Mouse (Mus musculus) forebrain, embryonic 11.5 days (tissue): Measurements from ENCODE around the gene Tnfsf13b. TPM values are rescaled to one million over a fixed set of nuclear protein-coding genes. Genes with fewer than 3 reads are reported as not detected.
A peak's percentile ranks its signal among the peaks of the same experiment; 100 is the strongest.

ENCODE experiments used
- ATAC-seq: fragments of 200-750 bp; cut with Nextera tagmentation; replicated peaks from 2 replicates; pipeline ENCODE4 v1.8.0; 2017; ENCODE audit warnings: moderate TSS enrichment; ENCODE audit not compliant: low FRiP score
- DNase-seq: peaks from one replicate; pipeline ENCODE4 v3.0.0-alpha.2; 2017; ENCODE audit warnings: low spot score
- H3K27ac ChIP-seq: fragments of 300-500 bp; sonication (generic); 2 replicates; pipeline ENCODE4 v1.5.1; 2014; ENCODE audit warnings: low read depth, low read length
- H3K27me3 ChIP-seq: fragments of 300-500 bp; sonication (generic); 2 replicates; pipeline ENCODE4 v1.6.1; 2014; ENCODE audit warnings: mild to moderate bottlenecking, low read length, mixed read lengths; ENCODE audit not compliant: control insufficient read depth, insufficient read depth
- H3K36me3 ChIP-seq: fragments of 300-500 bp; sonication (generic); 2 replicates; pipeline ENCODE4 v1.6.1; 2014; ENCODE audit warnings: mild to moderate bottlenecking, low read length, moderate library complexity, mixed read lengths; ENCODE audit not compliant: control insufficient read depth, insufficient read depth
- H3K4me1 ChIP-seq: fragments of 300-500 bp; sonication (generic); replicated peaks from 2 replicates; pipeline ENCODE4 v1.6.1; 2014; ENCODE audit warnings: low read length, mixed read lengths; ENCODE audit not compliant: control insufficient read depth, insufficient read depth
- H3K4me2 ChIP-seq: fragments of 300-500 bp; sonication (generic); 2 replicates; pipeline ENCODE4 v1.6.1; 2014; ENCODE audit warnings: low read depth, mild to moderate bottlenecking, low read length, moderate library complexity, mixed read lengths; ENCODE audit not compliant: severe bottlenecking
- H3K4me3 ChIP-seq: fragments of 300-500 bp; sonication (generic); 2 replicates; pipeline ENCODE4 v1.5.1; 2014; ENCODE audit warnings: low read depth, low read length
- H3K9ac ChIP-seq: fragments of 300-500 bp; sonication (generic); 2 replicates; pipeline ENCODE4 v1.6.1; 2014; ENCODE audit warnings: low read length
- H3K9me3 ChIP-seq: fragments of 300-500 bp; sonication (generic); 2 replicates; pipeline ENCODE4 v1.6.1; 2016; ENCODE audit warnings: low read length, mixed read lengths; ENCODE audit not compliant: control insufficient read depth
- WGBS: fragments of 180-500 bp; shearing (Covaris S2); extraction: QIAGEN DNeasy Blood & Tissue Kit; methylation state at CpG from one replicate; pipeline ENCODE4 v1.1.7; 2014; 5-methylcytosine and 5-hydroxymethylcytosine counted together
- polyA plus RNA-seq: library from polyadenylated mRNA; unstranded; fragments of >200 nt; fragmentation: Nextera tagmentation; extraction: Ambion mirVana; gene quantifications from 2 replicates; pipeline ENCODE4 v1.2.1, GENCODE M21; 2014

The Tnfsf13b gene
- polyA plus RNA-seq, 1 experiment from 2014 or later = 0.37 TPM

DNA sequence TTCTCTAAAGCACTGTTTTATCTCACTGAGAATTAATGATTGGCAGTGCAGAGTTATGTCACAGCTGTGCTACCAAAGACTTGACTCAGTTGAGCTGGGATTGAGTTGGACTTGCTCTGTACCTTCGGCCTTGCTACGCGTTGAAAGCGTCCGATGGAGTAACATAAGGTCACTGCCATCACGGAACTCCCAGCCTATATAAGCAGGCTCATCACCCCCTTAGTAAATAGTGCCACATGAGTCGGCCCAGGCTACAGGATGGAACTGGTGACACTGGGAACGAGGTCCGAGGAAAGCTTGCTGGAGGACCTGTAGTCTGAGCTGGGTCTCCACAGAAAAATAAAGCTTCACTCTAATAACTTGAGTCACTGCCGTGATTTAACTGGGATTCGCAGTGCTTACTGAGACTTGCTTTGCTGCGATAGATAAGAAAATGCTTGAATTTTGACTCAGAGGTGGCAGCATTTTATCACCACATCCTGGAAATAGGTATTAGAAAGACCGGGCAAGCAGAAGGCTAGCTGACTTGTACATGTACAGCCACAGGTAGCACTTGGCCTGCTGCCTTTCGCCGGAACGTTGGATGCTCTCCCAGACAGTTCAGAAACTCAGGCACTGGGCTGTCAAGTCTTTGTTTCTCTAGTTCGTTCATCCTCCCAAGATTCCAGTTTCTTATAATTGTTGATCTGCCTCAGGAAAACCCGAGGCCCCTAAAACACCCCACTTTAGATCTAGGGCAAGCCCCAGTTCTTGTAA is 27.6 kb upstream of the Tnfsf13b start:
- no peaks in the 10 kb centered on the region for H3K27me3 ChIP-seq
- no peaks in the 10 kb centered on the region for H3K9me3 ChIP-seq
- H3K36me3 ChIP-seq = no peaks in the 10 kb centered on the region
- no peak for ATAC-seq
- peaks cover 11% of the 10 kb centered on the region; the same call in 1 of the 2 replicates for H3K4me1 ChIP-seq
- peak overlapping the region; percentile 76 for H3K4me2 ChIP-seq
- DNase-seq = no peak
- H3K27ac ChIP-seq = no peak overlapping the region
- H3K9ac ChIP-seq = peak overlapping the region; percentile 89
- 65% methylated on average over 18 of the region's 18 CpGs for WGBS
- H3K4me3 ChIP-seq = peak overlapping the region; percentile 89

GRCm38 (mm10) chr8:9979746-9980145 is 26.5 kb upstream of the Tnfsf13b start:
- no peak for DNase-seq
- Histone ChIP-seq H3K9ac (no peak overlapping the region), H3K4me3 (no peak overlapping the region), H3K4me1 (peaks cover 11% of the 10 kb centered on the region; the same call in 1 of the 2 replicates), H3K27ac (no peak overlapping the region), H3K9me3 (no peaks in the 10 kb centered on the region), H3K4me2 (no peak overlapping the region), H3K36me3 (no peaks in the 10 kb centered on the region), H3K27me3 (no peaks in the 10 kb centered on the region)
- no peak for ATAC-seq
- 85% methylated on average over 1 of the region's 1 CpGs for WGBS

GRCm38 (mm10) chr8:9980188-9980587 is 26.1 kb upstream of the Tnfsf13b start:
- Histone ChIP-seq H3K36me3 (no peaks in the 10 kb centered on the region), H3K27ac (no peak overlapping the region), H3K4me2 (no peak overlapping the region), H3K9me3 (no peaks in the 10 kb centered on the region), H3K27me3 (no peaks in the 10 kb centered on the region), H3K4me3 (no peak overlapping the region), H3K4me1 (peaks cover 11% of the 10 kb centered on the region; the same call in 1 of the 2 replicates), H3K9ac (no peak overlapping the region)
- DNase-seq (no peak), ATAC-seq (no peak)

DNA sequence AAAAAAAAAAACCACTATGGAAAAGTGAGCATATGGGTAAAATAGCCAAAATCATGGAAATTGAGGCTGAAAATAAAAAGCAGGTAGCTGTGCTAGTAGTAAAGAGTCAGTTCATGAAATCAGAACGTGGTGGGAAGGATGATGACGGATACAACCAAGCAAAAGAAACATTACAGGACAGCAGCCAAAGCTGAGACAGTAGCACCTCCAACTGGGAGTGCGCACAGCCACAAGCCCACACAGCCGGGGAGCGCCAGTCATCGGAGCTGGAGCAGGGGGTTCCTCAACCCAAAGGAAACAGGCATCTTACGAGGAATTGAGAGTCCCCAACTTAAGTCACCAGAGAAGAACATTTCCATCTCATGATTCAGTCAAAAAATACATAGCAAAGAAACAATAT is 2.2 kb upstream of the Tnfsf13b start:
- Histone ChIP-seq H3K4me3 (no peak overlapping the region), H3K36me3 (no peaks in the 10 kb centered on the region), H3K9ac (no peak overlapping the region), H3K27me3 (no peaks in the 10 kb centered on the region; the same call in 1 of the 2 replicates), H3K4me2 (no peak overlapping the region), H3K9me3 (no peaks in the 10 kb centered on the region), H3K27ac (no peak overlapping the region), H3K4me1 (peaks cover 7% of the 10 kb centered on the region; the same call in 1 of the 2 replicates)
- ATAC-seq = no peak
- WGBS = 80% methylated on average over 7 of the region's 7 CpGs
- DNase-seq = no peak

DNA sequence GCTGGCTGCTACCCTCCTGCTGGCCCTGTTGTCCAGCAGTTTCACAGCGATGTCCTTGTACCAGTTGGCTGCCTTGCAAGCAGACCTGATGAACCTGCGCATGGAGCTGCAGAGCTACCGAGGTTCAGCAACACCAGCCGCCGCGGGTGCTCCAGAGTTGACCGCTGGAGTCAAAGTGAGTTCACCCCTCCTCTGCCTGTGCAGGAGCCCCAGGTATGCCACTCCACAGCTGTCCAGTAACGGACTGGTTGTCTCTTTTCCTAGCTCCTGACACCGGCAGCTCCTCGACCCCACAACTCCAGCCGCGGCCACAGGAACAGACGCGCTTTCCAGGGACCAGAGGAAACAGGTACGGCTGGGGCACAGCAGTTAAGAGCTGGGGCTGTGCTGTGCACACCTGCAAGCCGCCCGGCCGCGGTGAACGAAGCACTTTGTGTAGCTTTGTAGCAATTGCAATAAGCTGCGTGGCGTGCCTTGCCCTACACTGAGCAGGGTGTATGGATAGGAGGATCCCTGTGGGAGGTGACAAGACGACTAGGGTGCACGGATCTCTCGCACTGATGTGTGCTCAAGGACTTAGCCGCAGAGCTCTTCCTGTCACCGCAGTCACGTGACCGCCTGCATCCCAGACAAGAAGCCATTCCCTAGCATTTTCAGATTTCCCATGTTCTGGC is 856 bp downstream of the Tnfsf13b start:
- 4% methylated on average over 29 of the region's 29 CpGs for WGBS
- ATAC-seq = peak; percentile 61; the same call in 1 of the 2 replicates
- no peak overlapping the region for H3K27ac ChIP-seq

DNA sequence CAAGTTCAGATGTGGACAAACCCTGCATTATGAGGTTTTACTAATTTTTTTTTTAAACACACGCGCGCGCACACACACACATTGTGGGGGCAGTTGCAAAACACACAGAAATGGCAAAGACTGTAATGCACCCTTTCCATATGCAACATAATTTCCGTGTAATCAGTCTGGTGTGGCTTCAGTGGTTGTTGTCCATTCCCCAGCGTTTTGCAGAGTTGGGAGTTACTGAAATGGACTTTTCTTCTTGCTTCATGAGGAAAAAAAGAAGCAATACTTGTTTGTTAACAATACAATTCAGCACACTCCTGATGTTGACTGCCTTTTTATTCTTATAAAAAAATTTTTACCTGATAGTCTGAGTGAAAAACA is 1.4 kb downstream of the Tnfsf13b start:
- DNase-seq = no peak
- Histone ChIP-seq H3K9ac (peak overlapping the region; percentile 57; the same call in 1 of the 2 replicates), H3K4me2 (peak overlapping the region; percentile 58), H3K4me3 (peak overlapping the region; percentile 44), H3K9me3 (no peaks in the 10 kb centered on the region), H3K36me3 (no peaks in the 10 kb centered on the region), H3K4me1 (peaks cover 7% of the 10 kb centered on the region; the same call in 1 of the 2 replicates), H3K27ac (no peak overlapping the region), H3K27me3 (no peaks in the 10 kb centered on the region; the same call in 1 of the 2 replicates)
- WGBS = 40% methylated on average over 6 of the region's 6 CpGs
- no peak for ATAC-seq

More for the DNA sequence above, 856 bp downstream of the Tnfsf13b start:
- Histone ChIP-seq H3K4me1 (peaks cover 7% of the 10 kb centered on the region; the same call in 1 of the 2 replicates), H3K9me3 (no peaks in the 10 kb centered on the region), H3K27me3 (no peaks in the 10 kb centered on the region; the same call in 1 of the 2 replicates), H3K9ac (peak overlapping the region; percentile 57), H3K4me3 (peak overlapping the region; percentile 44), H3K4me2 (peak overlapping the region; percentile 58), H3K36me3 (no peaks in the 10 kb centered on the region)
- peak; percentile 67 for DNase-seq

DNA sequence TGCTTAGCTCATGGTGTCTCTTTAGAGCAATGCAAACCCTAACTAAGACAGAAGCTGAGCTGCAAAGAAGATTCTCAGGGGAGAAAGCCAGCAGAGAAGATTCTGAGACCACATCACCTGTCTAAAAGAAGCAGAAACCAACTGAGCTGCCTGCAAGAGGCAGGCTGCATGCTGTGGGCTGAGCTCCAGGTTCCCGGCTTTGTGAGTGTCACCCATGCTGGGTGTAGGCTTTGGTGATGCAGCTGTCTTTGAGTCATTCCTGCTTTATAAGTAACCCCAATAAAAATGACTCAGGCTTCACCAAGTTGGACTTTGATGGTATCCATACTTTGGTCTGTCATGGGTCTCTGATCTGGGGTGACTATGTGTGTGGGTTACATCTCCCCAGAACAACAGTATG is 10.0 kb downstream of the Tnfsf13b start:
- Histone ChIP-seq H3K27ac (no peak overlapping the region), H3K9me3 (no peaks in the 10 kb centered on the region), H3K27me3 (no peaks in the 10 kb centered on the region), H3K9ac (no peak overlapping the region), H3K4me1 (no peaks in the 10 kb centered on the region), H3K36me3 (no peaks in the 10 kb centered on the region), H3K4me2 (no peak overlapping the region), H3K4me3 (no peak overlapping the region)
- WGBS = 65% methylated on average over 1 of the region's 1 CpGs
- DNase-seq (no peak), ATAC-seq (no peak)

DNA sequence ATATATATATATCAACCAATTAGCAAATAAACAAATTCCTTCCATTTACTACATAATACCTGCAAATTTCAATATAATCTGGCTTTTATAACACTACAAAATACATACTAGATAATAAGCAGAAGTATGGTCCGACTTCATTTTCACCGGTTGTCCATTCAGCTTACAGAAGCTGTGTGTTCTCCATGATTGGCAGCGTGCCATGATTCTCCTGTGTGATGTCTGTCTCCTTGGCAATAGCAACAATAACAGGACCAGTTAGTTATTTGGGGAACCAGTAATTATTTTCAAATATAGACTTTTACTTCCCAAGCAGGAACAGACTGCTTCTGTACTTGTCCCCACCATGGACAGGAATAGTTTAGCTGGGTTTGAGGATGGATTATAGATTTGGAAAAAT is 11.0 kb downstream of the Tnfsf13b start:
- 85% methylated on average over 3 of the region's 3 CpGs for WGBS
- Histone ChIP-seq H3K9ac (no peak overlapping the region), H3K4me3 (no peak overlapping the region), H3K4me1 (no peaks in the 10 kb centered on the region), H3K27ac (no peak overlapping the region), H3K4me2 (no peak overlapping the region), H3K36me3 (no peaks in the 10 kb centered on the region), H3K9me3 (no peaks in the 10 kb centered on the region), H3K27me3 (no peaks in the 10 kb centered on the region)
- no peak for DNase-seq
- no peak for ATAC-seq
